Mouse (Mus musculus) brain, embryonic 14.5 days (tissue): ENCODE measurements at regions not wholly inside any gene's neighbourhood (a gene's known extent, or its start where the extent isn't known, plus 50 kb on each side); places are given as distances from the start of the nearest gene placed in this dataset.

ENCODE experiments used
- DNase-seq: peaks from one replicate; pipeline ENCODE4 v3.0.0-alpha.2; 2011; ENCODE audit warnings: low read depth
- CTCF ChIP-seq: fragments of 200-500 bp; IDR thresholded peaks from 2 replicates; pipeline ENCODE4 v1.5.1; 2012; ENCODE audit warnings: inconsistent platforms, mild to moderate bottlenecking, moderate library complexity, borderline replicate concordance; ENCODE audit not compliant: insufficient read depth, insufficient read length; ENCODE audit errors: extremely low read depth
- POLR2A ChIP-seq: fragments of 200-500 bp; IDR thresholded peaks from 2 replicates; pipeline ENCODE4 v1.6.1; 2012; ENCODE audit warnings: mild to moderate bottlenecking, inconsistent platforms, borderline replicate concordance; ENCODE audit not compliant: poor library complexity, insufficient read depth, insufficient read length, severe bottlenecking; ENCODE audit errors: extremely low read depth

DNA sequence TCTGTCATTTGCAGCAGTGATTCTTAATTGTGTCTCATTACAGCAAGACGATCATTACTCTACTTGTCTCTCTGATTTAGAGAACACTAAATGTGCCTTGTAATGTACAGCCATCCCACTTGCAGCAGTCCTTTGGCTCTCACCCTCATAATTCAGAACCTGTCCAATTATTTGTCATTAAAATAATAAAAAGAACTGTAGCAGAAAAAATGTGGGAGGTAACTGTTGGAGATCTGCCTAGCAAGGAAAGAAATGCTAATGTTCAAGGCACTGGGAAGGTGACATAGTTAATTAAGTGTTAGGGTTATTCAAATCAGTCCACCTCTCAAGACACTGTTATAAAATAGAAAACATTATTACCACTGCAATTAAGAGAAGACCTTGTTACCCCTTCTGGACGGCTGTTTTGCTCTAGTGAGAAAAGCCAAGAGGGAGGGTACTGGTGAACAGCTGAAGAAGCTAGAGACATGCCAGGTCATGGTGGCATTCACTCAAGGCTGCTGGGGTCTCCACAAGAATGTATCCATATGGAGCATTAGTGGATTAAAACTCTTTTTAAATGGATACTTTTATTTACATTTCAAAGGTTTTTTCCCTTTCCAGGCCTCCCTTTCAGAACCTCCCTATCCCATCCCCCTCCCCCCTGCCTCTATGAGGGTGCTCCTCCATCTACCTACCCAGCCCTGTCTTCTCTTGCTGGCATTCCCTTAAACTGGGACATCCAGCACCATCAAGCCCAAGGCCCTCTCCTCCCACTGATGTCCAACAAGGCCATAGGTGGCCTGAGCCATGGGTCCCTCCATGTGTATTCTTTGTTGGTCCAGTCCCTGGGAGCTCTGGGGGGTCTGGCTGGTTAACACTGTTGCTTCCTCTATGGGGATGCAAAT lies 69.4 kb downstream of the Gm11487 start:
- TF ChIP-seq CTCF (no peak), POLR2A (no peak)
- DNase-seq, result peak; percentile 64
